Mouse (Mus musculus): ENCODE data around the gene Lonp2.

DNA sequence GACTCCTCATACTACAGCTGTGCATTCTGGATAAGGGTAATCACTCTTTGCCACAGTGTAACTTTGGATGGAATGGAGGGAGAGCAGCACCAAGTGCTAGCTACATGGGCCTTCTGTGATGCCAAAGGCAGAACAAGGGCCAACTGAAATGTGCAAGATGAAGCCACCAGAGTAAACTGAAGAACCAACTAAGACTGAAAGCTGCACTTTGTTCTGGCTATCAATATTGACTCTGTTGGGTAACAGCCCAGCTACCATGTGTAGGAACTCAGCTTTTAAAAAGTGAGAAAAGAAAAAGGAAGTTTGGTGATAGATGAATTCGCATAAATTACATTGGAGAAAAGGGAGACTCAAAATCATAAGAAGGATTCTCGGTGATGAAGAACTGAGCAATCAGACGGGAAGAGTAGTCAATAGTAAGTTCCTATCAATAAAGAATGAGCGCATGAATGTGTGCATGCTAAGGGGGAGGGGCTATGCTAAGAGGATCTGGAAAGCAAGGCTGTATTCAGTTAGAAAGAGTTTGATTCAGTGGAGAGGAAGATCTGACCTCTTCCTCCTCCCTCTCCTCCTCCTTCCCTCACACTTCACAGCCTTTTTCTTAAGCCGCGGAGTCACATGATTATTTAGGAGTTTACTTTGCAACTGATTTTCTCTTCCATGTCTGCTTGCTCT lies 8.6 kb upstream of the Lonp2 start:
- TF ChIP-seq CTCF (IDR thresholded peaks at IDR 0.05; ENCODE audit: low read depth, low read length) (no peak), GATA1 (IDR thresholded peaks at IDR 0.05; ENCODE audit: borderline replicate concordance, low read length) (no peak), TAL1 (conservative IDR thresholded peaks at IDR 0.05; ENCODE audit: low read depth, low read length) (no peak)
